Mouse (Mus musculus) layer of hippocampus, postnatal 25 days (tissue): Measurements from ENCODE around the gene Tmcc2. TPM values are rescaled to one million over a fixed set of nuclear protein-coding genes. Genes with fewer than 3 reads are reported as not detected.
A peak's percentile ranks its signal among the peaks of the same experiment; 100 is the strongest.

Source experiments
- DNase-seq, 2 experiments: peaks; one replicate each; pipeline ENCODE4 v3.0.0; 2022; ENCODE audit warnings: mixed read lengths in 2 of 2, low spot score in 1 of 2; ENCODE audit errors: extremely low spot score in 1 of 2
- total RNA-seq, 2 experiments: library from RNA; stranded (reverse); gene quantifications; 2 replicates each; pipeline ENCODE4 v1.2.3; 2021

The Tmcc2 gene
- total RNA-seq, 2 experiments from 2014 or later = 232 to 246 TPM

- DNase-seq = no peak
These were observed 1.8 kb upstream of the Tmcc2 start for GRCm38 (mm10) chr1:132392872-132393271.

GRCm38 (mm10) chr1:132391580-132392022 lies 520 bp upstream of the Tmcc2 start:
- DNase-seq = peak; percentile 61 to 65

- DNase-seq = peak; percentile 58 to 65
These were observed 1.0 kb downstream of the Tmcc2 start for GRCm38 (mm10) chr1:132389886-132390585.

- DNase-seq = no peak
These were observed 2.0 kb downstream of the Tmcc2 start for GRCm38 (mm10) chr1:132388813-132389803.

- DNase-seq = no peak
These were observed 3.1 kb downstream of the Tmcc2 start for GRCm38 (mm10) chr1:132387943-132388342.

- DNase-seq = no peak
These were observed 4.8 kb downstream of the Tmcc2 start for GRCm38 (mm10) chr1:132386266-132386665.

- DNase-seq = no peak
These were observed 5.4 kb downstream of the Tmcc2 start for GRCm38 (mm10) chr1:132385711-132386110.

GRCm38 (mm10) chr1:132385266-132385665 lies 5.8 kb downstream of the Tmcc2 start:
- DNase-seq = no peak

GRCm38 (mm10) chr1:132384001-132384554 lies 7.0 kb downstream of the Tmcc2 start:
- DNase-seq = no peak

GRCm38 (mm10) chr1:132381929-132382328 lies 9.2 kb downstream of the Tmcc2 start:
- DNase-seq = no peak

GRCm38 (mm10) chr1:132380550-132381100 lies 10.5 kb downstream of the Tmcc2 start:
- DNase-seq = no peak

- DNase-seq = no peak
These were observed 13.3 kb downstream of the Tmcc2 start for GRCm38 (mm10) chr1:132377811-132378210.

GRCm38 (mm10) chr1:132377055-132377365 lies 14.1 kb downstream of the Tmcc2 start:
- no peak for DNase-seq

GRCm38 (mm10) chr1:132376211-132377054 lies 14.6 kb downstream of the Tmcc2 start:
- no peak for DNase-seq

GRCm38 (mm10) chr1:132375256-132375655 lies 15.8 kb downstream of the Tmcc2 start:
- DNase-seq = no peak

- DNase-seq = no peak
These were observed 16.2 kb downstream of the Tmcc2 start for GRCm38 (mm10) chr1:132374873-132375244.

- no peak for DNase-seq
These were observed 16.8 kb downstream of the Tmcc2 start for GRCm38 (mm10) chr1:132374140-132374872.

- DNase-seq = no peak
These were observed 18.1 kb downstream of the Tmcc2 start for GRCm38 (mm10) chr1:132372896-132373534.

- no peak for DNase-seq
These were observed 18.7 kb downstream of the Tmcc2 start for GRCm38 (mm10) chr1:132372354-132372753.
